10 mouse cellular contexts compared by ENCODE assay signal in genomic region chr11:5902390-5902789, GRCm38 (mm10). TPM values are rescaled to one million over a fixed set of nuclear protein-coding genes. Genes with fewer than 3 reads are reported as not detected.
A peak's percentile ranks its signal among the peaks of the same experiment; 100 is the strongest.
DNase-seq lines count a peak whose midpoint lies in the region; ATAC-seq and TF ChIP-seq lines count a peak whose summit lies in the region.
"Had no signal": no experiment of that assay in that cellular context is flagged by ENCODE, and none has a peak within 500 bp of the region (broad histone marks: within the 10 kb centered on the region; RNA-seq: fewer than 3 reads in every experiment).

No protein-coding gene starts in this region.

- H3K27me3 ChIP-seq in heart, embryonic 12.5 days (replicated peaks): peaks cover 22% of the 10 kb centered on the region
- no peaks in the 10 kb centered on the region for H3K27me3 ChIP-seq in Patski
- no peaks in the 10 kb centered on the region for H3K27me3 ChIP-seq in forebrain, postnatal 0 days (ENCODE audit: insufficient read depth, low read length)
- peaks cover 46% of the 10 kb centered on the region for H3K27me3 ChIP-seq in liver, embryonic 16.5 days (ENCODE audit: control insufficient read depth, insufficient read depth, low read depth, low read length)

- intact Hi-C loops in gastrocnemius, postnatal 36 days (cut with DNase I): no loop called here

- in situ Hi-C loops in Patski (cut with MboI; ENCODE audit: low pct_unique_long_range_greater_than_20kb): loop anchor here (25.0 kb wide), 1 partner anchor 415 kb away; no protein-coding TSS in a partner anchor

- peaks cover 39% of the 10 kb centered on the region for H3K4me1 ChIP-seq in heart, embryonic 12.5 days (replicated peaks)
- H3K4me1 ChIP-seq in forebrain, postnatal 0 days (ENCODE audit: insufficient read depth): peaks cover 15% of the 10 kb centered on the region
- peaks cover 10% of the 10 kb centered on the region for H3K4me1 ChIP-seq in liver, embryonic 16.5 days (ENCODE audit: control insufficient read depth, low read depth, low read length)

- 18% methylated on average over 6 of the region's 6 CpGs for WGBS in heart, embryonic 12.5 days
- 6% methylated on average over 6 of the region's 6 CpGs for WGBS in forebrain, postnatal 0 days
- WGBS in liver, embryonic 16.5 days (ENCODE audit: insufficient replicate concordance): 15% methylated on average over 6 of the region's 6 CpGs

- H3K9me3 ChIP-seq in heart, embryonic 12.5 days (replicated peaks): no peaks in the 10 kb centered on the region
- no peaks in the 10 kb centered on the region for H3K9me3 ChIP-seq in forebrain, postnatal 0 days (ENCODE audit: low read length)
- H3K9me3 ChIP-seq in liver, embryonic 16.5 days (replicated peaks; ENCODE audit: control insufficient read depth, low read length): no peaks in the 10 kb centered on the region

- POLR2A ChIA-PET in Patski (lab: Charles Lee): no interaction called here

- no peak for DNase-seq in heart, postnatal 4 days
- DNase-seq in Patski (ENCODE audit: low read depth, low spot score): no peak
- DNase-seq in forebrain, postnatal 0 days: peak; percentile 61
- DNase-seq in cerebellum, postnatal 4 days (ENCODE audit: low spot score in 2 of 2): no peak
- DNase-seq in gastrocnemius, postnatal 36 days: no peak
- DNase-seq in yolk sac, embryonic 10.5 days (ENCODE audit: low spot score): no peak

- peak overlapping the region; percentile 60; the same call in 1 of the 2 replicates for H3K9ac ChIP-seq in heart, embryonic 12.5 days
- peak overlapping the region; percentile 62 for H3K9ac ChIP-seq in forebrain, postnatal 0 days
- no peak overlapping the region for H3K9ac ChIP-seq in liver, embryonic 16.5 days (ENCODE audit: low read depth, low read length)

- H3K36me3 ChIP-seq in heart, embryonic 12.5 days: no peaks in the 10 kb centered on the region
- no peaks in the 10 kb centered on the region for H3K36me3 ChIP-seq in forebrain, postnatal 0 days (ENCODE audit: insufficient read depth)
- H3K36me3 ChIP-seq in liver, embryonic 16.5 days (ENCODE audit: control insufficient read depth, insufficient read depth): no peaks in the 10 kb centered on the region

- peak overlapping the region; percentile 63 for H3K4me2 ChIP-seq in heart, embryonic 12.5 days
- peak overlapping the region; percentile 60 for H3K4me2 ChIP-seq in forebrain, postnatal 0 days (ENCODE audit: low read depth)
- peak overlapping the region; percentile 34; the same call in 1 of the 2 replicates for H3K4me2 ChIP-seq in liver, embryonic 16.5 days (ENCODE audit: low read depth, low read length)

- peak overlapping the region; percentile 34; the same call in 1 of the 2 replicates for H3K4me3 ChIP-seq in heart, embryonic 12.5 days
- peak overlapping the region; percentile 32 for H3K4me3 ChIP-seq in forebrain, postnatal 0 days (ENCODE audit: low read depth, low read length)
- no peak overlapping the region for H3K4me3 ChIP-seq in liver, embryonic 16.5 days (ENCODE audit: low read depth, low read length)

- peak overlapping the region; percentile 61; the same call in 1 of the 2 replicates for H3K27ac ChIP-seq in heart, embryonic 12.5 days (ENCODE audit: poor library complexity, severe bottlenecking)
- peak overlapping the region; percentile 75 for H3K27ac ChIP-seq in forebrain, postnatal 0 days (ENCODE audit: low read depth, low read length)
- H3K27ac ChIP-seq in liver, embryonic 16.5 days (ENCODE audit: low read length): no peak overlapping the region

- no peak for ATAC-seq in heart, embryonic 12.5 days (ENCODE audit: insufficient number of reproducible peaks, low FRiP score)
- peak; percentile 72 for ATAC-seq in Patski
- peak; percentile 36; the same call in 1 of the 2 replicates for ATAC-seq in forebrain, postnatal 0 days
- ATAC-seq in liver, embryonic 16.5 days (ENCODE audit: low read depth): no peak

- TF ChIP-seq CTCF in Patski (IDR thresholded peaks at IDR 0.05): no peak
- no peak for TF ChIP-seq CTCF in forebrain, postnatal 0 days (IDR thresholded peaks at IDR 0.05; ENCODE audit: low read depth)

- CTCF ChIA-PET in Patski (lab: Charles Lee): interaction anchor here (1.1 kb wide), 1 partner anchor 53 kb away, joined by 3 read pairs; no protein-coding TSS in a partner anchor

RNA-seq across cellular contexts. Expression of gene Myl7, which starts 3.8 kb away (rescaled TPM):
- 5,530 and 5,941 TPM in 2 replicates for polyA plus RNA-seq in heart, embryonic 12.5 days (2016; fragmentation: Nextera tagmentation; extraction: Ambion mirVana)
- 1,000 to 10,000 TPM; 1,420 to 1,616 TPM for total RNA-seq in heart, postnatal 4 days (2021)
- not detected for polyA plus RNA-seq in Patski (2021)
- not detected in 2 replicates for total RNA-seq in forebrain, postnatal 0 days (2014; rRNA removed)
- polyA plus RNA-seq in forebrain, postnatal 0 days (2015; fragmentation: Nextera tagmentation; extraction: Ambion mirVana): not detected in 2 replicates
- polyA plus RNA-seq in liver, embryonic 16.5 days (2015; fragmentation: Nextera tagmentation; extraction: Ambion mirVana): 4.3 and 4.8 TPM in 2 replicates
- not detected for total RNA-seq in gastrocnemius, postnatal 36 days (2021)
- total RNA-seq: left cerebral cortex, postnatal 25 days had no signal
- polyA plus RNA-seq: C2C12 had no signal

RNA-seq across cellular contexts. Expression of gene Pold2, which starts 24.3 kb away (rescaled TPM):
- 102 and 106 TPM in 2 replicates for polyA plus RNA-seq in heart, embryonic 12.5 days (2016; fragmentation: Nextera tagmentation; extraction: Ambion mirVana)
- 10 to 100 TPM; 68.5 to 70.2 TPM for total RNA-seq in heart, postnatal 4 days (2021)
- 76.9 TPM for polyA plus RNA-seq in Patski (2021)
- total RNA-seq in forebrain, postnatal 0 days (2014; rRNA removed): 20.4 and 29.0 TPM in 2 replicates
- polyA plus RNA-seq in forebrain, postnatal 0 days (2015; fragmentation: Nextera tagmentation; extraction: Ambion mirVana): 48.0 and 51.3 TPM in 2 replicates
- polyA plus RNA-seq in liver, embryonic 16.5 days (2015; fragmentation: Nextera tagmentation; extraction: Ambion mirVana): 51.8 and 52.5 TPM in 2 replicates
- total RNA-seq in gastrocnemius, postnatal 36 days (2021): 10 to 100 TPM; 34.5 to 37.1 TPM

RNA-seq across cellular contexts. Expression of gene Aebp1, which starts 40.6 kb away (rescaled TPM):
- polyA plus RNA-seq in heart, embryonic 12.5 days (2016; fragmentation: Nextera tagmentation; extraction: Ambion mirVana): 31.8 and 34.7 TPM in 2 replicates
- total RNA-seq in heart, postnatal 4 days (2021): 10 to 100 TPM; 38.7 to 39.6 TPM
- 12.5 TPM for polyA plus RNA-seq in Patski (2021)
- 9.8 and 14.9 TPM in 2 replicates for total RNA-seq in forebrain, postnatal 0 days (2014; rRNA removed)
- polyA plus RNA-seq in forebrain, postnatal 0 days (2015; fragmentation: Nextera tagmentation; extraction: Ambion mirVana): 15.9 and 19.8 TPM in 2 replicates
- polyA plus RNA-seq in liver, embryonic 16.5 days (2015; fragmentation: Nextera tagmentation; extraction: Ambion mirVana): 8.3 and 9.7 TPM in 2 replicates
- total RNA-seq in gastrocnemius, postnatal 36 days (2021): 10 to 100 TPM; 28.2 to 55.2 TPM

RNA-seq across cellular contexts. Expression of gene Gck, which starts 47.5 kb away (rescaled TPM):
- 2.2 and 2.8 TPM in 2 replicates for polyA plus RNA-seq in heart, embryonic 12.5 days (2016; fragmentation: Nextera tagmentation; extraction: Ambion mirVana)
- not detected for total RNA-seq in heart, postnatal 4 days (2021)
- 0.33 TPM for polyA plus RNA-seq in Patski (2021)
- 8.6 and 12.9 TPM in 2 replicates for total RNA-seq in forebrain, postnatal 0 days (2014; rRNA removed)
- 7.1 and 7.2 TPM in 2 replicates for polyA plus RNA-seq in forebrain, postnatal 0 days (2015; fragmentation: Nextera tagmentation; extraction: Ambion mirVana)
- polyA plus RNA-seq in liver, embryonic 16.5 days (2015; fragmentation: Nextera tagmentation; extraction: Ambion mirVana): 0.48 and 0.57 TPM in 2 replicates
- 10 to 100 TPM in 1 of 2 experiments, 1 to 10 TPM in 1; 5.1 to 10.1 TPM for total RNA-seq in gastrocnemius, postnatal 36 days (2021)
- polyA plus RNA-seq: C2C12 had no signal

RNA-seq across cellular contexts. Expression of gene Ykt6, which starts 53.1 kb away (rescaled TPM):
- 41.6 and 42.0 TPM in 2 replicates for polyA plus RNA-seq in heart, embryonic 12.5 days (2016; fragmentation: Nextera tagmentation; extraction: Ambion mirVana)
- total RNA-seq in heart, postnatal 4 days (2021): 10 to 100 TPM; 92.8 to 94.5 TPM
- polyA plus RNA-seq in Patski (2021): 94.5 TPM
- total RNA-seq in forebrain, postnatal 0 days (2014; rRNA removed): 181 and 195 TPM in 2 replicates
- polyA plus RNA-seq in forebrain, postnatal 0 days (2015; fragmentation: Nextera tagmentation; extraction: Ambion mirVana): 101 and 102 TPM in 2 replicates
- polyA plus RNA-seq in liver, embryonic 16.5 days (2015; fragmentation: Nextera tagmentation; extraction: Ambion mirVana): 16.8 and 17.7 TPM in 2 replicates
- total RNA-seq in gastrocnemius, postnatal 36 days (2021): 10 to 100 TPM; 36.7 to 38.5 TPM

Comparison
In these comparisons a context has a peak if more than half of its experiments do, and no peak if none do; other contexts are left out.
1. ATAC-seq: peak in Patski (single experiment) and forebrain, postnatal 0 days (single experiment); none in heart, embryonic 12.5 days (single experiment) and liver, embryonic 16.5 days (single experiment).
2. RNA of gene Myl7, which starts 3.8 kb away (polyA plus RNA-seq): 5,530 to 5,941 TPM in heart, embryonic 12.5 days; 4.3 to 4.8 TPM in liver, embryonic 16.5 days, not detected in Patski (single experiment) and not detected in forebrain, postnatal 0 days; every median in the first group is over 100 times any median in the second.
3. Peak in every context shown above with its lines, with median percentiles within 50 percentile points of each other: H3K4me2 ChIP-seq.